Mouse (Mus musculus) neural tube, embryonic 10.5 days (tissue): ENCODE results near the gene Cntnap1.
"Not testable (repeated sequence)": the region's sequence is repeated elsewhere in the genome, so short reads cannot be mapped to it uniquely, and the experiment has no call there.

Experiments used
- DNase-seq: peaks from one replicate; pipeline ENCODE4 v3.0.0-alpha.2; 2017; ENCODE audit warnings: low spot score; ENCODE audit errors: extremely low spot score

The Cntnap1 gene

GRCm38 (mm10) chr11:101149178-101150105 lies 20.9 kb upstream of the Cntnap1 start:
- no peak for DNase-seq

- no peak for DNase-seq
These were observed 19.3 kb upstream of the Cntnap1 start for GRCm38 (mm10) chr11:101151063-101151462.

- no peak for DNase-seq
These were observed 17.5 kb upstream of the Cntnap1 start for GRCm38 (mm10) chr11:101152825-101153224.

GRCm38 (mm10) chr11:101154648-101155047 lies 15.7 kb upstream of the Cntnap1 start:
- DNase-seq = no peak

- no peak for DNase-seq
These were observed 15.2 kb upstream of the Cntnap1 start for GRCm38 (mm10) chr11:101155151-101155550.

GRCm38 (mm10) chr11:101155728-101156371 lies 14.5 kb upstream of the Cntnap1 start, which contains the start of gene Tubg2:
Gene Tubg2, plus strand, starts transcription at chr11:101155907.
- peak; percentile 62 for DNase-seq

GRCm38 (mm10) chr11:101160151-101160550 lies 10.2 kb upstream of the Cntnap1 start:
- DNase-seq = not testable (repeated sequence)

- not testable (repeated sequence) for DNase-seq
These were observed 9.3 kb upstream of the Cntnap1 start for GRCm38 (mm10) chr11:101160981-101161505.

GRCm38 (mm10) chr11:101161551-101161950 lies 8.8 kb upstream of the Cntnap1 start:
- DNase-seq = no peak

- DNase-seq = no peak
These were observed 8.0 kb upstream of the Cntnap1 start for GRCm38 (mm10) chr11:101162301-101162700.

GRCm38 (mm10) chr11:101162772-101163171 lies 7.6 kb upstream of the Cntnap1 start:
- no peak for DNase-seq

GRCm38 (mm10) chr11:101163476-101164350 lies 6.6 kb upstream of the Cntnap1 start:
- DNase-seq = peak; percentile 47

- peak; percentile 43 for DNase-seq
These were observed 6.0 kb upstream of the Cntnap1 start for GRCm38 (mm10) chr11:101164351-101164665.

GRCm38 (mm10) chr11:101164677-101165580 lies 5.4 kb upstream of the Cntnap1 start:
- peak; percentile 52 for DNase-seq

GRCm38 (mm10) chr11:101166357-101166756 lies 4.0 kb upstream of the Cntnap1 start:
- no peak for DNase-seq

- no peak for DNase-seq
These were observed 2.9 kb upstream of the Cntnap1 start for GRCm38 (mm10) chr11:101167211-101167962.

GRCm38 (mm10) chr11:101167963-101168300 lies 2.4 kb upstream of the Cntnap1 start:
- DNase-seq = no peak

- no peak for DNase-seq
These were observed 1.9 kb upstream of the Cntnap1 start for GRCm38 (mm10) chr11:101168301-101168980.
